Mouse (Mus musculus) intestine, embryonic 15.5 days (tissue): ENCODE measurements around the gene Upp2. TPM values are rescaled to one million over a fixed set of nuclear protein-coding genes. Genes with fewer than 3 reads are reported as not detected.

Experiments used
- ATAC-seq: fragments of 200-750 bp; cut with Nextera tagmentation; 2 replicates; pipeline ENCODE4 v1.8.0; 2017; ENCODE audit warnings: moderate TSS enrichment, moderate library complexity
- H3K27ac ChIP-seq: fragments of 300-500 bp; sonication (generic); 2 replicates; pipeline ENCODE4 v1.5.1; 2015; ENCODE audit warnings: mild to moderate bottlenecking, inconsistent platforms
- H3K27me3 ChIP-seq: fragments of 300-500 bp; sonication (generic); replicated peaks from 2 replicates; pipeline ENCODE4 v1.6.1; 2015; ENCODE audit warnings: inconsistent platforms
- H3K36me3 ChIP-seq: fragments of 300-500 bp; sonication (generic); 2 replicates; pipeline ENCODE4 v1.6.1; 2015; ENCODE audit warnings: inconsistent platforms
- H3K4me1 ChIP-seq: fragments of 300-500 bp; sonication (generic); replicated peaks from 2 replicates; pipeline ENCODE4 v1.6.1; 2015; ENCODE audit warnings: inconsistent platforms
- H3K4me2 ChIP-seq: fragments of 300-500 bp; sonication (generic); replicated peaks from 2 replicates; pipeline ENCODE4 v1.6.1; 2015; ENCODE audit warnings: mild to moderate bottlenecking, inconsistent platforms
- H3K4me3 ChIP-seq: fragments of 300-500 bp; sonication (generic); replicated peaks from 2 replicates; pipeline ENCODE4 v1.5.1; 2015; ENCODE audit warnings: inconsistent platforms
- H3K9ac ChIP-seq: fragments of 300-500 bp; sonication (generic); 2 replicates; pipeline ENCODE4 v1.6.1; 2015; ENCODE audit warnings: inconsistent platforms
- H3K9me3 ChIP-seq: fragments of 300-500 bp; sonication (generic); 2 replicates; pipeline ENCODE4 v1.6.1; 2016; ENCODE audit warnings: inconsistent platforms
- WGBS: fragments of 180-500 bp; shearing (Covaris S2); methylation state at CpG from one replicate; pipeline ENCODE4 v1.1.7; 2015; 5-methylcytosine and 5-hydroxymethylcytosine counted together
- polyA plus RNA-seq: library from polyadenylated mRNA; unstranded; fragments of >200 nt; fragmentation: Nextera tagmentation; extraction: Ambion mirVana; gene quantifications from 2 replicates; pipeline ENCODE4 v1.2.1, GENCODE M21; 2015

The Upp2 gene
- polyA plus RNA-seq, 1 experiment from 2014 or later, result 5.5 TPM

DNA sequence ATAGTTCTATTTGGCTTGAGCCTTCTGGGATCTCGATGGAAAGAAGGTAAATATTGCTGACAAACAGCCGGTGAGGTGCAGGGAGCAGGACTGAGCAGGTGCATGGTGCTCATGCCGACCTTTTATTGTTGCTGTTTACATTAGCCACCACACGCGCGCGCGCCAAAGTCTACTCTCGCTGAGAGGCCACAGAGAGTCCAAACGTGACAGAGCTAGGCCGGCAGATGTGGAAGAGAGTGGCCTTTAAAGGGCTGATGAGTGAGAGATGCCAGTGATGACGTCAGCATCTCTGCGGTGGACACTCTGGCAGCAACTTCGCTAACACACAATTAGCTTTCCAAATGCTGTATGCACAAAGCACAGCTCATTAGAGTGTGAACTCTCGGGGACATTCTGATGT lies 227.4 kb downstream of the Upp2 start:
- Histone ChIP-seq H3K9ac (no peak overlapping the region), H3K9me3 (no peaks in the 10 kb centered on the region), H3K4me2 (no peak overlapping the region), H3K27me3 (no peaks in the 10 kb centered on the region), H3K4me1 (no peaks in the 10 kb centered on the region), H3K4me3 (no peak overlapping the region), H3K36me3 (no peaks in the 10 kb centered on the region), H3K27ac (no peak overlapping the region)
- ATAC-seq, result no peak
- WGBS, result 57% methylated on average over 15 of the region's 15 CpGs

DNA sequence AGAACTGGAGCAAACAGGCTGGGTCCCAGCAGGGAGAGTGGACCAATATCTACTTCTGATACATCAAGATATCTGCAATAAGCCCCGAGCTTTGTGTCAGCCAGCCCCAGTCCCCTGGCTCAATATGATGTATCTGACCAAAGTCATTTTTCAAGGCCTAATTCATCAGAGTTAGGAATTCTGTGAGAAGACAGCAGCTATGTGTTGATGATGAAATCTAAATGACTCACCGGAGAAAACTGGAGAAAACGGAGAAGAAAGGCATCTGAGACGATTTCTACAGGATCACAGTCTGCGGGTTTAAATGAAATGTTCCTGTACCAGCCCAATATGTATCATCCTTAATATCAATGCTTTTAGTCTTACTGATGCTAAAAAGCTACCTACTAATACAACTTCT lies 228.3 kb downstream of the Upp2 start:
- no peak overlapping the region for H3K27ac ChIP-seq
- H3K9me3 ChIP-seq, result no peaks in the 10 kb centered on the region
- WGBS, result 85% methylated on average over 5 of the region's 5 CpGs
- H3K36me3 ChIP-seq, result no peaks in the 10 kb centered on the region
- no peak overlapping the region for H3K4me2 ChIP-seq
- H3K4me3 ChIP-seq, result no peak overlapping the region
- no peaks in the 10 kb centered on the region for H3K27me3 ChIP-seq
- H3K9ac ChIP-seq, result no peak overlapping the region
- H3K4me1 ChIP-seq, result no peaks in the 10 kb centered on the region
- ATAC-seq, result no peak

DNA sequence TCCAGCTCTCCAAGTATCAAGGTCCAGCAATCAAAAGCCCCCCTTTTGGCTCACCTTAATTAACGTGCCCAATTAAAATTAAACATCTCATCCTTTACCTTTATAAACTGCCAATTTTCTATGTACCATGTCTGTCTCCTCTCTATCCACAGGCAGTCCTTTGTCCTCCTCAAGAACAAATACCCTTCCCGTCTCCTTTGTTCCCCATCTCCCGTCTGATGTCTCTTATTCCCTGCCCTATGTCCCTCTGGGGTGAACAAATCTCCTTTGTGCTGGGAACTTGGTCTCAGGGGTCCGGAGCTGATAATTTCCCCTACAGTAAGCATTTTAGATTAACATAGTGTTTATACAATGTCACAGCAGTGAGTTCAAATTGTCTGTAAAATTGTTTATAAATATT lies 230.4 kb downstream of the Upp2 start:
- H3K4me3 ChIP-seq, result no peak overlapping the region
- 71% methylated on average over 4 of the region's 4 CpGs for WGBS
- no peak for ATAC-seq
- H3K9me3 ChIP-seq, result no peaks in the 10 kb centered on the region
- H3K4me1 ChIP-seq, result no peaks in the 10 kb centered on the region
- H3K27ac ChIP-seq, result no peak overlapping the region
- H3K36me3 ChIP-seq, result no peaks in the 10 kb centered on the region
- H3K4me2 ChIP-seq, result no peak overlapping the region
- H3K27me3 ChIP-seq, result no peaks in the 10 kb centered on the region
- H3K9ac ChIP-seq, result no peak overlapping the region

DNA sequence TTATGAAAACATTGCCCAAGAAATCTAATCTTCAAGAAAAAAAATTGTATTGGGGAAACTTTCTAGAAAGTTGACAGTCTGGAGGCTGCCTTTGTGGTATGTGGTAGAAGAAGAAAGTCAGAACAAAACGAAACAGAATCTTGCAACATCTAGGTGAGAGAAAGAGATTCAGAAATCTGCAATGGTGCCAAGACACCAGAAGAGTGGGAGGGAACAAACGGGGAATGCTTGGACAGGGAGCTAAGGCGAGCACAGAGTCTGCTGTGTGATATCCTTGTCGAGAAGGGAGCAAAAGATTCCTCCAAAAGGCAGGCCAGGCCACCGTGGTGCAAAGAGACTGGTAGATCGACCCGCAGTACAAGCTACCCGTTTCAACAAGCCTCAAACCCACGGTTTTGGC lies 232.0 kb downstream of the Upp2 start:
- ATAC-seq, result no peak
- Histone ChIP-seq H3K4me3 (no peak overlapping the region), H3K9ac (no peak overlapping the region), H3K4me2 (no peak overlapping the region), H3K27ac (no peak overlapping the region), H3K36me3 (no peaks in the 10 kb centered on the region), H3K27me3 (no peaks in the 10 kb centered on the region), H3K4me1 (no peaks in the 10 kb centered on the region), H3K9me3 (no peaks in the 10 kb centered on the region)
- WGBS, result 85% methylated on average over 9 of the region's 9 CpGs

DNA sequence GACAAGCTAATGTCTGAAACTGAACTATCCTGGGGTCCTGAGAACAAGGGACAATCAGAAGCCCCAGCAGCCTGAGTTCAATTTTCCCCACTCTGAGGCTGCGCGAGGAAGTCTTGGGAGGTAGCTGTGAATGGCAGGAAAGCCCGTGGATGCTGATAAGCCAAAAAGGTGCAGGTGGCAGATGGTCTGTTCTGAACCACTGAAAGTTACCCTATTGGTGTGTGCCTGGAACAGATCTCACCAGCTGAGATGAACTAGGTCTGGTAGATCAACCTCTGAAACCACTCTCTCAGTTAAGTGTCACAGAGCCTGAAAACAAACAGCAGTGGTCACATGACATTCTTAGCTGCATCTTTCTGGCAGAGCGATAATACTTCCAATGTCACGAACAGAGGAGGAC lies 232.5 kb downstream of the Upp2 start:
- Histone ChIP-seq H3K4me2 (no peak overlapping the region), H3K9me3 (no peaks in the 10 kb centered on the region), H3K9ac (no peak overlapping the region), H3K27ac (no peak overlapping the region), H3K4me1 (no peaks in the 10 kb centered on the region), H3K27me3 (no peaks in the 10 kb centered on the region), H3K4me3 (no peak overlapping the region), H3K36me3 (no peaks in the 10 kb centered on the region)
- 82% methylated on average over 5 of the region's 5 CpGs for WGBS
- no peak for ATAC-seq

DNA sequence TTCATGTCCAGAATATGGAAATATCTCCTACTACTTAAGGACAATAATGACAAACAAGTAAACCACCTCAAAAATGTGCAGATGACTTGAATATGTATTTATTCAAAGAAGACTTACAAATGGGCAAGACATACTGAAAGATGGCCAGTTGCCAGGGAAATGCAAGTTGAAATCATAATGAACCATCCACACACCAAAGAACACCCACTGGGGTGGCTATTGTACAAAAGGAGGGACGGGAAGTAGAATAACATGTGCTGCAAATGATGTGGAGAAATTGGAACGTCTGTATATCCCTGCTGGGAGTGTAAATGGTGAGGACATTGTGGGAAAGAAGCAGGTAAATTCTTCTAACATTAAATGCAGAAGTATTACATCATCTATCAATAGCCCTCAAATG lies 245.8 kb downstream of the Upp2 start:
- Histone ChIP-seq H3K4me1 (no peaks in the 10 kb centered on the region), H3K9ac (no peak overlapping the region), H3K4me2 (no peak overlapping the region), H3K27me3 (no peaks in the 10 kb centered on the region), H3K36me3 (no peaks in the 10 kb centered on the region), H3K27ac (no peak overlapping the region), H3K4me3 (no peak overlapping the region), H3K9me3 (no peaks in the 10 kb centered on the region)
- no peak for ATAC-seq
- WGBS, result 76% methylated on average over 2 of the region's 2 CpGs

DNA sequence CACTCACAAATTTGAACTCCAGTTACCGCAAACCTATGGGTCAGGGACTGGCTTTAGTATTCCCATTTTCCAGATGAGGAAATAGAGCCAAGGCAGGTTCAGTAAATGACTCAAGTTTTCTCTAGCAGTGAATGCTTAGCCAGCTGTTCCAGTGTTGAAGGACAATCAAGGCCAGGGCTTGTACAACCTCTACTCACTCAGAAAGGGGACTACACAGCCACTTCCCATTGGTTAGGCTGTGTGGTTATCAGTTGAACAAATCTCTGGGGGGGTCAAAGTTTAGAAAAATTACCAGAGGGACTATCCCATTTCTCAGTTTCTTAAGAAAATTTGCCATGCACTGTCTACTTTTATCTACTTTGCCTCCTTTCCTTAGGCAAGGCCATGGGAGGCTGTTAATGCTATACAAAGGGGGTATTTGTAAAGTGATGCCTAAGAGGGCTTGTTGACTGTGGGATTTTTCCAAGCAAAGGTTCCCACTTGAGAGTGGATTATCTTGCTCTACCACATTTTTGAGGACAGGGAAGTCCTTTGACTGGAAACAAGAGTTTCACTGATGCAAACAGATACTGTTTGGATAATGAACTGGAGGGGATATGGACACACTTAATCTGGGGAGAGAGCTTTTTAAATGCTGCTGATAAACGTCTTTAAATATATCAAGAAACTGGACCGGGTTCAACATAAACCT lies 262.0 kb downstream of the Upp2 start:
- no peaks in the 10 kb centered on the region for H3K9me3 ChIP-seq
- H3K27ac ChIP-seq, result no peak overlapping the region
- H3K27me3 ChIP-seq, result no peaks in the 10 kb centered on the region
- H3K4me2 ChIP-seq, result no peak overlapping the region
- H3K9ac ChIP-seq, result no peak overlapping the region
- H3K36me3 ChIP-seq, result no peaks in the 10 kb centered on the region
- no peak overlapping the region for H3K4me3 ChIP-seq
- no peak; the same call in 1 of the 2 replicates for ATAC-seq
- H3K4me1 ChIP-seq, result no peaks in the 10 kb centered on the region
- WGBS, result 45% methylated on average over 3 of the region's 3 CpGs

DNA sequence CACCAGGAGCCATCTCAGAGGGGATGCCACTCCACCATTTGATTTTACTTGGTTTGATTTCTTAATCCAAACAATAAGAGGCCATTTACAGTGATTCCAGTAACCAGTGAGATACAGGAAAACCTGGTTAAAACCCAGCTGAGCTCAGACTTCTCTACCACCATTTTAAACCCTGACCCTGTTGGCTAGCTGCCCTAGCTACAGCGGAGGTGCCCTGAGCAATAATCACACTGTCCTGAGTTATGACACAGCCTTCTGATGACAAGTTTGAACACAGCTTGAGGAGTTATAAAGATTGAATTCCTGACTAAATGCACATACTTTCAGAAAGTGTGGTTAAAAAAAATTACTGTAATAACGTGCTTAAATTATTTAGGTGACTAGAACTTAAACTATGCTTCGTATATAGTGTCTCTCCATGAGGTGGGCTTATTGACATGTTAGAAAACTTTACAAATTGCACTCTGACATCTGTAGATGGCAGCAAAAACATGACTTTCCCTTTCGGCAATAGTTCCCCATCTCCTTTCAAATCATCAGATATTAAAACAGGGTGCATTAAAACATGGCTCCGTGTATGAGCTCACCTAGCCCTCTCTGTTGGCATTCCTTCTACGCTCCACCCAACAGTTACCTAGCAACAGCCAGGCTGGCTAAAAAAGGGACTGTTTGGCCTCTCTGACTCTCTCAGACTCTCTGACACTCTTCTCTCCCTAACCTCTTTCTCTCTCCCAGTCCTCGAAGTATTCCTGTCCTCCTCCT lies 263.1 kb downstream of the Upp2 start:
- Histone ChIP-seq H3K36me3 (no peaks in the 10 kb centered on the region), H3K9ac (no peak overlapping the region), H3K9me3 (no peaks in the 10 kb centered on the region), H3K4me3 (no peak overlapping the region), H3K4me1 (no peaks in the 10 kb centered on the region), H3K27ac (no peak overlapping the region), H3K27me3 (no peaks in the 10 kb centered on the region), H3K4me2 (no peak overlapping the region)
- ATAC-seq, result peak; percentile 36; the same call in 1 of the 2 replicates
- 63% methylated on average over 7 of the region's 7 CpGs for WGBS

DNA sequence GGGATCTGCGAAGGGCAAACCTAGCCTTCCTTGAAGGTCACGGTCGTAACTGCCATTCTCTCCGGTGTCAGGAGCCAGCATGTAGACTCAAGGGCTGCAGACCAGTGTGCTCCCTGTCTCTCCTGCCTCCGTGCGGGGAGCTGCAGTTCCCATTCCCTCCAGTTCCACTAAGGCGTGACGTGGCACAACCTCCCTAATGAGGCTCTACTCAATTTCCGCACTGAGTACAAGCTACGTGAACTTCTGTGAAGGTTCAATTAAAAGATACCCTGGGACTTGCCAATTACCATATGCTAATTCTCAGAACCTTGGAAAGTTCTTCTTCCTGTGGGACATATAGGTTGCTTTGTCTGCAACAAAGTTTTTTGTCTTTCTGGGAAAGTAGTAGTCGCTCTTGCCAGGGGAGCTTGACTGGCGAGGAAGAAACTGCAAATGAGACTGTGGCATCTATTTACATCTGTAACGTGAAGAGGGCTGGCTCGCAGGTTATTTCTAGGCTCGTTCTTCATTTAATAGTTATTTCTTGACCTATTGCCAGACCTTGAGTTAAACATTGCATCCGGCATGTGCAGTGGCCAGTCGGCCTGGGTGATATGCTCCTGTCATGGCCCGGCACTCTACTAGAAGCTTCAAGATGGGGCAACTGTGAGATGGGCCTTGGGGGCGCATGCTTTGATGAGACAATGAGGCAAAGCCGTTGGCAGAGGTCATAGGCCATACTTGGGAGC lies 265.3 kb downstream of the Upp2 start:
- Histone ChIP-seq H3K36me3 (no peaks in the 10 kb centered on the region), H3K27me3 (no peaks in the 10 kb centered on the region), H3K9me3 (no peaks in the 10 kb centered on the region), H3K4me1 (no peaks in the 10 kb centered on the region), H3K27ac (no peak overlapping the region), H3K4me2 (no peak overlapping the region), H3K4me3 (no peak overlapping the region), H3K9ac (no peak overlapping the region)
- no peak for ATAC-seq
- WGBS, result 93% methylated on average over 20 of the region's 20 CpGs

DNA sequence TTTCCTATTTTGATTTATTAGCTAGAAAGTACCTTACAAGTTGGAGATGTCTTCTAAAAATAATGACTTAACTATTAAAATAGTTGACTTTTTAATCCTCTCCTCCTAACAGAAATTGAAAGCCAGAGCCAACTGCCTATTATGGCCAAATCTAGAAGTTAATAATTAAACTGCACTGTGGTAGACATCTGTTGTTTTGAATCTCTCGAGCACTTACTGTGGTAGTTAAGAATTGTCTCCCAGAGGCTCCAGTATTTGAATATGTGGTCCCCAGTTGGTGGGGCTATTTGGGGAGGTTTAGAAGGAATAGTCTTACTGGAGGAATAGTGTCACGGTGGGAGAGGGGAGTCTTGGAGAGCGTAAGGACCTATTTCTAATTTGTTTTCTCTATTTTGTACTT lies 273.9 kb downstream of the Upp2 start:
- no peaks in the 10 kb centered on the region for H3K36me3 ChIP-seq

DNA sequence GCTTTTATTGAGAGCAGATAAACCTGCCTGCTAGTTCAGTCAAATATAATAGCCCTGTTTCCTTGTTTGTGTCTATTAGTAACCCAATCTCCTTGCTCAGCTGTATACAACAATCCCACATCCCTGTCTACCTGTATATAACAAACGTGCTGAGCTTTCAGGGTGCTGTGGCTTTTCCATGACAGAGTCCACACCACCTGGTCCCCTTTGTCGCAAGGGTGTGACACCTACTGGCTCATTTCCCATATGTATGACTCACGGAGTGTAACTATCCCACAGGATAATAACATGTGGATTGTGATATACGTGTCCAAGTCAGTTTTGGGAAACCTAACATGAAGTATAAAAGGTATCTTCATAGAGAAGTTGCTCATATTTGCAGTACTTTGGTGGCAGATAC lies 275.3 kb downstream of the Upp2 start:
- no peak for ATAC-seq
- 78% methylated on average over 4 of the region's 4 CpGs for WGBS
- H3K27me3 ChIP-seq, result no peaks in the 10 kb centered on the region

More for the DNA sequence above, 273.9 kb downstream of the Upp2 start:
- H3K27ac ChIP-seq, result no peak overlapping the region
- no peak overlapping the region for H3K9ac ChIP-seq
- no peaks in the 10 kb centered on the region for H3K4me1 ChIP-seq
- no peaks in the 10 kb centered on the region for H3K27me3 ChIP-seq
- no peak overlapping the region for H3K4me2 ChIP-seq
- 80% methylated on average over 3 of the region's 3 CpGs for WGBS
- ATAC-seq, result no peak
- no peak overlapping the region for H3K4me3 ChIP-seq
- no peaks in the 10 kb centered on the region for H3K9me3 ChIP-seq

More for the DNA sequence above, 275.3 kb downstream of the Upp2 start:
- Histone ChIP-seq H3K4me3 (no peak overlapping the region), H3K4me1 (no peaks in the 10 kb centered on the region), H3K36me3 (no peaks in the 10 kb centered on the region), H3K4me2 (no peak overlapping the region), H3K9ac (no peak overlapping the region), H3K9me3 (no peaks in the 10 kb centered on the region), H3K27ac (no peak overlapping the region)
